In genomic region chr4:152315498-152316213, GRCm38 (mm10) we compare ENCODE assay signal across 9 mouse cellular contexts. TPM values are rescaled to one million over a fixed set of nuclear protein-coding genes. Genes with fewer than 3 reads are reported as not detected.
DNase-seq lines count a peak whose midpoint lies in the region; ATAC-seq lines count a peak whose summit lies in the region.
"Had no signal": no experiment of that assay in that cellular context is flagged by ENCODE, and none has a peak within 500 bp of the region (broad histone marks: within the 10 kb centered on the region; RNA-seq: fewer than 3 reads in every experiment).

No protein-coding gene starts in this region.

- H3K4me3 ChIP-seq in liver, embryonic 11.5 days (ENCODE audit: low read depth, low read length): peak overlapping the region; percentile 16; the same call in 1 of the 2 replicates
- peak overlapping the region; percentile 28 for H3K4me3 ChIP-seq in embryonic facial prominence, embryonic 15.5 days (replicated peaks)
- peak overlapping the region; percentile 46 for H3K4me3 ChIP-seq in limb, embryonic 10.5 days
- H3K4me3 ChIP-seq in neural tube, embryonic 15.5 days (replicated peaks): peak overlapping the region; percentile 38

- H3K27me3 ChIP-seq in liver, embryonic 11.5 days (replicated peaks; ENCODE audit: control insufficient read depth, insufficient read depth, low read length): peaks cover 76% of the 10 kb centered on the region
- H3K27me3 ChIP-seq in embryonic facial prominence, embryonic 15.5 days: peaks cover 84% of the 10 kb centered on the region
- H3K27me3 ChIP-seq in limb, embryonic 10.5 days (ENCODE audit: low read depth, poor library complexity, severe bottlenecking): peaks cover 88% of the 10 kb centered on the region
- peaks cover 79% of the 10 kb centered on the region for H3K27me3 ChIP-seq in neural tube, embryonic 15.5 days (replicated peaks)

- H3K4me2 ChIP-seq in liver, embryonic 11.5 days: peak overlapping the region; percentile 49
- peak overlapping the region; percentile 45 for H3K4me2 ChIP-seq in embryonic facial prominence, embryonic 15.5 days (replicated peaks)
- H3K4me2 ChIP-seq in neural tube, embryonic 15.5 days: peak overlapping the region; percentile 63

- no peaks in the 10 kb centered on the region for H3K9me3 ChIP-seq in liver, embryonic 11.5 days (ENCODE audit: control insufficient read depth, low read length)
- no peaks in the 10 kb centered on the region for H3K9me3 ChIP-seq in embryonic facial prominence, embryonic 15.5 days (replicated peaks)
- H3K9me3 ChIP-seq in limb, embryonic 10.5 days (replicated peaks): no peaks in the 10 kb centered on the region
- H3K9me3 ChIP-seq in neural tube, embryonic 15.5 days (replicated peaks): no peaks in the 10 kb centered on the region

- H3K27ac ChIP-seq in liver, embryonic 11.5 days (ENCODE audit: low read depth, low read length): no peak overlapping the region
- H3K27ac ChIP-seq in embryonic facial prominence, embryonic 15.5 days (replicated peaks): no peak overlapping the region
- H3K27ac ChIP-seq in limb, embryonic 10.5 days: no peak overlapping the region
- no peak overlapping the region for H3K27ac ChIP-seq in neural tube, embryonic 15.5 days (replicated peaks)

- WGBS in liver, embryonic 11.5 days: 2% methylated on average over 43 of the region's 43 CpGs
- 2% methylated on average over 43 of the region's 43 CpGs for WGBS in embryonic facial prominence, embryonic 15.5 days
- WGBS in limb, embryonic 10.5 days: 1% methylated on average over 43 of the region's 43 CpGs
- 1% methylated on average over 43 of the region's 43 CpGs for WGBS in neural tube, embryonic 15.5 days

- peaks cover 30% of the 10 kb centered on the region for H3K4me1 ChIP-seq in liver, embryonic 11.5 days (replicated peaks; ENCODE audit: control insufficient read depth, insufficient read depth, low read length)
- H3K4me1 ChIP-seq in embryonic facial prominence, embryonic 15.5 days: peaks cover 41% of the 10 kb centered on the region
- peaks cover 48% of the 10 kb centered on the region for H3K4me1 ChIP-seq in limb, embryonic 10.5 days
- H3K4me1 ChIP-seq in neural tube, embryonic 15.5 days: peaks cover 44% of the 10 kb centered on the region

- H3K9ac ChIP-seq in liver, embryonic 11.5 days (ENCODE audit: low read depth, low read length): no peak overlapping the region
- H3K9ac ChIP-seq in embryonic facial prominence, embryonic 15.5 days: no peak overlapping the region
- H3K9ac ChIP-seq in neural tube, embryonic 15.5 days (replicated peaks): peak overlapping the region; percentile 23; the same call in 1 of the 2 replicates

- no peak for DNase-seq in liver, embryonic 11.5 days (ENCODE audit: low spot score)
- no peak for DNase-seq in liver
- DNase-seq in limb, embryonic 10.5 days (ENCODE audit: low spot score): no peak
- no peak for DNase-seq in Muller cell, postnatal 12 days (ENCODE audit: inconsistent ontology term)
- DNase-seq in cerebellum, postnatal 14 days: no peak
- no peak for DNase-seq in left cerebral cortex, adult 8-10 months (ENCODE audit: low spot score in 2 of 2)

- no peaks in the 10 kb centered on the region for H3K36me3 ChIP-seq in liver, embryonic 11.5 days (ENCODE audit: control insufficient read depth, insufficient read depth, low read length)
- no peaks in the 10 kb centered on the region for H3K36me3 ChIP-seq in embryonic facial prominence, embryonic 15.5 days
- H3K36me3 ChIP-seq in limb, embryonic 10.5 days: no peaks in the 10 kb centered on the region
- no peaks in the 10 kb centered on the region for H3K36me3 ChIP-seq in neural tube, embryonic 15.5 days

- no peak for ATAC-seq in liver, embryonic 11.5 days (replicated peaks; ENCODE audit: low FRiP score)
- ATAC-seq in embryonic facial prominence, embryonic 15.5 days (ENCODE audit: insufficient number of reproducible peaks, low FRiP score, low TSS enrichment, low read depth): no peak
- ATAC-seq in neural tube, embryonic 15.5 days (ENCODE audit: low FRiP score): no peak

RNA-seq across cellular contexts. Expression of gene Rnf207, which starts 3.1 kb away (rescaled TPM):
- 0.53 and 0.97 TPM in 2 replicates for polyA plus RNA-seq in liver, embryonic 11.5 days (2014; fragmentation: Nextera tagmentation; extraction: Ambion mirVana)
- polyA plus RNA-seq in embryonic facial prominence, embryonic 15.5 days (2015; fragmentation: Nextera tagmentation; extraction: Ambion mirVana): 0.23 and 0.72 TPM in 2 replicates
- polyA plus RNA-seq in limb, embryonic 10.5 days (2016; fragmentation: Nextera tagmentation; extraction: Ambion mirVana): 0.70 and 1.1 TPM in 2 replicates
- polyA plus RNA-seq in neural tube, embryonic 15.5 days (2015; fragmentation: Nextera tagmentation; extraction: Ambion mirVana): 7.8 and 12.4 TPM in 2 replicates
- total RNA-seq in left cerebral cortex, adult 8-10 months (2022): 10 to 100 TPM; 15.5 to 24.1 (median 19.5) TPM
- total RNA-seq: neutrophil, adult 5-6 weeks had no signal

RNA-seq across cellular contexts. Expression of gene Rpl22, which starts 9.9 kb away (rescaled TPM):
- polyA plus RNA-seq in liver, embryonic 11.5 days (2014; fragmentation: Nextera tagmentation; extraction: Ambion mirVana): 546 and 596 TPM in 2 replicates
- 342 and 365 TPM in 2 replicates for polyA plus RNA-seq in embryonic facial prominence, embryonic 15.5 days (2015; fragmentation: Nextera tagmentation; extraction: Ambion mirVana)
- polyA plus RNA-seq in limb, embryonic 10.5 days (2016; fragmentation: Nextera tagmentation; extraction: Ambion mirVana): 352 and 417 TPM in 2 replicates
- 148 and 190 TPM in 2 replicates for polyA plus RNA-seq in neural tube, embryonic 15.5 days (2015; fragmentation: Nextera tagmentation; extraction: Ambion mirVana)
- total RNA-seq in left cerebral cortex, adult 8-10 months (2022): 100 to 1,000 TPM; 153 to 206 (median 187) TPM

RNA-seq across cellular contexts. Expression of gene Icmt, which starts 18.6 kb away (rescaled TPM):
- polyA plus RNA-seq in liver, embryonic 11.5 days (2014; fragmentation: Nextera tagmentation; extraction: Ambion mirVana): 20.6 and 21.1 TPM in 2 replicates
- polyA plus RNA-seq in embryonic facial prominence, embryonic 15.5 days (2015; fragmentation: Nextera tagmentation; extraction: Ambion mirVana): 23.5 and 26.7 TPM in 2 replicates
- polyA plus RNA-seq in limb, embryonic 10.5 days (2016; fragmentation: Nextera tagmentation; extraction: Ambion mirVana): 31.4 and 33.9 TPM in 2 replicates
- 20.0 and 21.1 TPM in 2 replicates for polyA plus RNA-seq in neural tube, embryonic 15.5 days (2015; fragmentation: Nextera tagmentation; extraction: Ambion mirVana)
- total RNA-seq in left cerebral cortex, adult 8-10 months (2022): 10 to 100 TPM; 44.7 to 51.1 (median 47.3) TPM

RNA-seq across cellular contexts. Expression of gene Chd5, which starts 22.8 kb away (rescaled TPM):
- 0.32 and 0.42 TPM in 2 replicates for polyA plus RNA-seq in liver, embryonic 11.5 days (2014; fragmentation: Nextera tagmentation; extraction: Ambion mirVana)
- 0.76 and 1.2 TPM in 2 replicates for polyA plus RNA-seq in embryonic facial prominence, embryonic 15.5 days (2015; fragmentation: Nextera tagmentation; extraction: Ambion mirVana)
- polyA plus RNA-seq in limb, embryonic 10.5 days (2016; fragmentation: Nextera tagmentation; extraction: Ambion mirVana): 0.01 and 0.03 TPM in 2 replicates
- polyA plus RNA-seq in neural tube, embryonic 15.5 days (2015; fragmentation: Nextera tagmentation; extraction: Ambion mirVana): 46.3 and 53.7 TPM in 2 replicates
- total RNA-seq in left cerebral cortex, adult 8-10 months (2022): 100 to 1,000 TPM; 152 to 165 (median 162) TPM

RNA-seq across cellular contexts. Expression of gene Hes3, which starts 24.2 kb away (rescaled TPM):
- not detected in 2 replicates for polyA plus RNA-seq in liver, embryonic 11.5 days (2014; fragmentation: Nextera tagmentation; extraction: Ambion mirVana)
- not detected in 2 replicates for polyA plus RNA-seq in embryonic facial prominence, embryonic 15.5 days (2015; fragmentation: Nextera tagmentation; extraction: Ambion mirVana)
- polyA plus RNA-seq in limb, embryonic 10.5 days (2016; fragmentation: Nextera tagmentation; extraction: Ambion mirVana): not detected in 2 replicates
- polyA plus RNA-seq in neural tube, embryonic 15.5 days (2015; fragmentation: Nextera tagmentation; extraction: Ambion mirVana): 0.19 and 0.29 TPM in 2 replicates
- under 1 TPM; 0.21 to 0.44 (median 0.30) TPM for total RNA-seq in left cerebral cortex, adult 8-10 months (2022)
- total RNA-seq: neutrophil, adult 5-6 weeks had no signal
